Mouse (Mus musculus): ENCODE data around the gene Incenp.

- TF ChIP-seq EP300 (IDR thresholded peaks at IDR 0.05; ENCODE audit: low read depth) (no peak), CTCF (IDR thresholded peaks at IDR 0.05; ENCODE audit: low read depth) (no peak)
These were observed 34.6 kb upstream of the Incenp start for GRCm38 (mm10) chr19:9933908-9934307.
